Mouse (Mus musculus) spleen, adult 2 months (tissue): ENCODE measurements at regions not wholly inside any gene's neighbourhood (a gene's known extent, or its start where the extent isn't known, plus 50 kb on each side); places are given as distances from the start of the nearest gene placed in this dataset.

Experiments used
- CTCF ChIP-seq: fragments of 200-500 bp; IDR thresholded peaks from 2 replicates; pipeline ENCODE4 v1.5.1; 2011; ENCODE audit warnings: mild to moderate bottlenecking, inconsistent platforms; ENCODE audit not compliant: insufficient read depth, insufficient read length, insufficient replicate concordance; ENCODE audit errors: extremely low read depth
- POLR2A ChIP-seq: fragments of 200-500 bp; IDR thresholded peaks from 2 replicates; pipeline ENCODE4 v1.6.1; 2011; ENCODE audit warnings: low read depth, low read length, inconsistent platforms

DNA sequence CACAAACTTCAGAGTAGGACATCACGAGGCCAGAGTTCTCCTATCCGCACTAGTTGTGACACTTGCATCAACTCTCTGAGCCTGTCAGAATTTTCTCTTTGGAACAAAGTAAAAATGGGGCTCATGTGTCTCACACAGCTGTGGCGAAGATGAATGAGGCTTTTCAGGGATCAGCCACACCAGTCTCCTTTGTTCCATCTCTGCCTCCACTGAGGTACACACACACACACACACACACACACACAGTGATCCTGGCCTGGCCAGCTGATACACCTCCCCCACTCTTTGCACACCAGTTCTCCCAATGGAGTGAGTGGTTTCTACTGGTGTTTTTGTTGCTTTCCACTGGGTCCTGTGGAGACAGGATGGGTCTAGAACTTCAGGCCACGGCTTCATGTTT lies 105.9 kb upstream of the D7Ertd443e start:
- no peak for TF ChIP-seq POLR2A
- no peak for TF ChIP-seq CTCF
